17 mouse cellular contexts compared by ENCODE assay signal in genomic region chr16:69796299-69796698, GRCm38 (mm10).
A peak's percentile ranks its signal among the peaks of the same experiment; 100 is the strongest.
DNase-seq lines count a peak whose midpoint lies in the region; ATAC-seq and TF ChIP-seq lines count a peak whose summit lies in the region.
"Had no signal": no experiment of that assay in that cellular context is flagged by ENCODE, and none has a peak within 500 bp of the region (broad histone marks: within the 10 kb centered on the region; RNA-seq: fewer than 3 reads in every experiment).

No protein-coding gene starts in this region.

- no peak overlapping the region for H3K4me3 ChIP-seq in hindbrain, embryonic 10.5 days
- no peak overlapping the region for H3K4me3 ChIP-seq in hindbrain, embryonic 13.5 days
- no peak overlapping the region for H3K4me3 ChIP-seq in lung, embryonic 14.5 days (ENCODE audit: low read depth, low read length)
- no peak overlapping the region for H3K4me3 ChIP-seq in lung, adult 2 months (replicated peaks; ENCODE audit: extremely low read depth, low read depth, low read length)
- H3K4me3 ChIP-seq: embryonic facial prominence, embryonic 12.5 days; heart, embryonic 12.5 days had no signal

- peak; percentile 5 for DNase-seq in hindbrain, embryonic 10.5 days (ENCODE audit: low spot score)
- DNase-seq in lung, embryonic 14.5 days: peak; percentile 3
- DNase-seq in lung, adult 2 months: no peak
- DNase-seq in skeletal muscle tissue, adult 2 months (ENCODE audit: low read depth, low spot score): peak; percentile 5
- no peak for DNase-seq in T-cell, adult 2 months (ENCODE audit: low spot score)
- DNase-seq in right cerebral cortex, postnatal 36 days (ENCODE audit: low spot score in 2 of 2): no peak
- DNase-seq: cerebellum, adult 8-10 months; gastrocnemius, postnatal 36 days; heart, postnatal 36 days; lung, postnatal 10 days; right cerebral cortex, postnatal 25 days; thymus, adult 2 months had no signal

- TF ChIP-seq CTCF in lung, embryonic 14.5 days (IDR thresholded peaks at IDR 0.05; ENCODE audit: low read depth): no peak
- no peak for TF ChIP-seq CTCF in lung, adult 2 months (IDR thresholded peaks at IDR 0.05; ENCODE audit: insufficient read depth, low read length)

- no peak overlapping the region for H3K27ac ChIP-seq in hindbrain, embryonic 10.5 days
- H3K27ac ChIP-seq in hindbrain, embryonic 13.5 days: no peak overlapping the region
- H3K27ac ChIP-seq in lung, embryonic 14.5 days (ENCODE audit: low read depth): no peak overlapping the region
- H3K27ac ChIP-seq: embryonic facial prominence, embryonic 12.5 days had no signal

- H3K4me1 ChIP-seq in hindbrain, embryonic 10.5 days (replicated peaks): no peaks in the 10 kb centered on the region
- no peaks in the 10 kb centered on the region for H3K4me1 ChIP-seq in hindbrain, embryonic 13.5 days (replicated peaks)
- H3K4me1 ChIP-seq in lung, embryonic 14.5 days (ENCODE audit: insufficient read depth): no peaks in the 10 kb centered on the region
- no peaks in the 10 kb centered on the region for H3K4me1 ChIP-seq in lung, adult 2 months (ENCODE audit: control insufficient read depth, insufficient read depth, low read length)
- H3K4me1 ChIP-seq: embryonic facial prominence, embryonic 12.5 days; heart, embryonic 12.5 days had no signal

- no peak for ATAC-seq in hindbrain, embryonic 13.5 days (ENCODE audit: low FRiP score)
- no peak for ATAC-seq in lung, embryonic 14.5 days (ENCODE audit: insufficient read depth)
- peak; percentile 25 to 59; a peak in 2 of 4 replicates for ATAC-seq in hematopoietic stem cell, adult 5-6 weeks (replicated peaks in 1 of 2; ENCODE audit: insufficient read depth in 1 of 2, low FRiP score in 2 of 2, low TSS enrichment in 1 of 2, low read depth in 1 of 2, poor library complexity in 2 of 2, severe bottlenecking in 2 of 2)
- ATAC-seq: intestine, embryonic 16.5 days had no signal

- no peaks in the 10 kb centered on the region for H3K27me3 ChIP-seq in hindbrain, embryonic 10.5 days (ENCODE audit: insufficient read depth, poor library complexity, severe bottlenecking)
- no peaks in the 10 kb centered on the region for H3K27me3 ChIP-seq in hindbrain, embryonic 13.5 days
- H3K27me3 ChIP-seq in lung, embryonic 14.5 days (ENCODE audit: insufficient read depth, low read length): no peaks in the 10 kb centered on the region
- H3K27me3 ChIP-seq: embryonic facial prominence, embryonic 12.5 days; heart, embryonic 12.5 days had no signal

- TF ChIP-seq POLR2A in lung, adult 2 months (IDR thresholded peaks at IDR 0.05; ENCODE audit: borderline replicate concordance, extremely low read depth, low read depth, low read length): no peak

- no peak overlapping the region for H3K4me2 ChIP-seq in hindbrain, embryonic 13.5 days
- no peak overlapping the region for H3K4me2 ChIP-seq in lung, embryonic 14.5 days
- H3K4me2 ChIP-seq: embryonic facial prominence, embryonic 12.5 days; heart, embryonic 12.5 days had no signal

- WGBS in hindbrain, embryonic 10.5 days: 63% methylated on average over 5 of the region's 5 CpGs
- WGBS in hindbrain, embryonic 13.5 days: 66% methylated on average over 5 of the region's 5 CpGs
- 53% methylated on average over 5 of the region's 5 CpGs for WGBS in lung, embryonic 14.5 days
- 24% methylated on average over 5 of the region's 5 CpGs for WGBS in lung, adult 2 months

- no peaks in the 10 kb centered on the region for H3K9me3 ChIP-seq in hindbrain, embryonic 10.5 days
- no peaks in the 10 kb centered on the region for H3K9me3 ChIP-seq in hindbrain, embryonic 13.5 days
- no peaks in the 10 kb centered on the region for H3K9me3 ChIP-seq in lung, embryonic 14.5 days (ENCODE audit: low read depth, low read length)
- H3K9me3 ChIP-seq: embryonic facial prominence, embryonic 12.5 days; heart, embryonic 12.5 days had no signal

- H3K9ac ChIP-seq in hindbrain, embryonic 13.5 days: no peak overlapping the region
- H3K9ac ChIP-seq in lung, embryonic 14.5 days: no peak overlapping the region
- H3K9ac ChIP-seq: embryonic facial prominence, embryonic 12.5 days; heart, embryonic 12.5 days had no signal

- H3K36me3 ChIP-seq in hindbrain, embryonic 10.5 days: no peaks in the 10 kb centered on the region
- no peaks in the 10 kb centered on the region for H3K36me3 ChIP-seq in hindbrain, embryonic 13.5 days
- no peaks in the 10 kb centered on the region for H3K36me3 ChIP-seq in lung, embryonic 14.5 days (ENCODE audit: insufficient read depth)
- H3K36me3 ChIP-seq: embryonic facial prominence, embryonic 12.5 days; heart, embryonic 12.5 days had no signal

Comparison
In these comparisons a context has a peak if more than half of its experiments do, and no peak if none do; other contexts are left out.
1. DNase-seq: peak in hindbrain, embryonic 10.5 days (single experiment), lung, embryonic 14.5 days (single experiment) and skeletal muscle tissue, adult 2 months (single experiment); none in lung, adult 2 months (single experiment), T-cell, adult 2 months (single experiment) and right cerebral cortex, postnatal 36 days (0 of 2).
2. ATAC-seq: peak in hematopoietic stem cell, adult 5-6 weeks (2 of 2); none in hindbrain, embryonic 13.5 days (single experiment) and lung, embryonic 14.5 days (single experiment).